Mouse (Mus musculus) heart, postnatal 0 days (tissue): ENCODE results near the gene Rab4a.

ENCODE experiments used
- CTCF ChIP-seq: IDR thresholded peaks from 2 replicates; pipeline ENCODE4 v1.5.1; 2016; ENCODE audit warnings: antibody characterized with exemption, control low read depth, low read depth
- EP300 ChIP-seq: IDR thresholded peaks from 2 replicates; pipeline ENCODE4 v1.6.1; 2016; ENCODE audit warnings: antibody characterized with exemption, low read depth

DNA sequence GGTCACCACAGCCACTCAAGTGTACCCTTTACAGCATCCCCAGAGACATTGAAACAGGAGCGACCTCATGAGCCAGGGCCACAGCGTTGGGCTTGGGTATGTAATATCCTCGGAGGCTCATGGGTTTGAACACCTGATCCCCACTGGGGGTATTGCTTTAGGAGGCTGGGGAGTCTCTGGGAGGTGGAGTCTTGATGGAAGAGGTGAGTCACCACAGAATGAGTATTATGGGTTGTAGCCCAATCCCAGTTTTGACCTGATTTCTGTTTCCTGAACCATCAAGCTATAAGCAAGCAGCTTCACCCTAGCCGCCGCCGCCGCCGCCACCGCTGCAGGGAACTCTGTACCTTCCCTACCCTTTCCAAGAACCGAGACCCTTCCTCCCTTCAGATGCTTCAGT lies 40.2 kb downstream of the Rab4a start:
- TF ChIP-seq EP300 (no peak), CTCF (no peak)
